Mouse (Mus musculus) stomach, postnatal 0 days (tissue): Measurements from ENCODE around the gene Pknox2. TPM values are rescaled to one million over a fixed set of nuclear protein-coding genes. Genes with fewer than 3 reads are reported as not detected.

ENCODE experiments used
- ATAC-seq: fragments of 200-750 bp; cut with Nextera tagmentation; 2 replicates; pipeline ENCODE4 v1.8.0; 2017; ENCODE audit not compliant: low FRiP score, low TSS enrichment
- DNase-seq: peaks from one replicate; pipeline ENCODE4 v3.0.0-alpha.2; 2016; ENCODE audit warnings: low spot score
- H3K27ac ChIP-seq: fragments of 300-500 bp; sonication (generic); replicated peaks from 2 replicates; pipeline ENCODE4 v1.5.1; 2014; ENCODE audit warnings: mild to moderate bottlenecking, control low read depth
- H3K27me3 ChIP-seq: fragments of 300-500 bp; sonication (generic); 2 replicates; pipeline ENCODE4 v1.6.1; 2014; ENCODE audit warnings: low read length; ENCODE audit not compliant: control insufficient read depth, insufficient read depth
- H3K36me3 ChIP-seq: fragments of 300-500 bp; sonication (generic); 2 replicates; pipeline ENCODE4 v1.6.1; 2014; ENCODE audit warnings: low read length, mixed read lengths; ENCODE audit not compliant: control insufficient read depth, insufficient read depth
- H3K4me1 ChIP-seq: fragments of 300-500 bp; sonication (generic); replicated peaks from 2 replicates; pipeline ENCODE4 v1.6.1; 2014; ENCODE audit warnings: antibody characterized with exemption; ENCODE audit not compliant: control insufficient read depth, insufficient read depth
- H3K4me2 ChIP-seq: fragments of 300-500 bp; sonication (generic); replicated peaks from 2 replicates; pipeline ENCODE4 v1.6.1; 2014; ENCODE audit warnings: low read depth, mild to moderate bottlenecking, control low read depth, moderate library complexity
- H3K4me3 ChIP-seq: fragments of 300-500 bp; sonication (generic); 2 replicates; pipeline ENCODE4 v1.5.1; 2014; ENCODE audit warnings: low read depth, low read length, control low read depth
- H3K9ac ChIP-seq: fragments of 300-500 bp; sonication (generic); 2 replicates; pipeline ENCODE4 v1.6.1; 2014; ENCODE audit warnings: mild to moderate bottlenecking, low read length, control low read depth, mixed read lengths
- H3K9me3 ChIP-seq: fragments of 300-500 bp; sonication (generic); 2 replicates; pipeline ENCODE4 v1.6.1; 2016; ENCODE audit warnings: low read length; ENCODE audit not compliant: control insufficient read depth
- CTCF ChIP-seq: IDR thresholded peaks from 2 replicates; pipeline ENCODE4 v1.5.1; 2016; ENCODE audit warnings: antibody characterized with exemption, low read depth, mild to moderate bottlenecking, moderate library complexity
- EP300 ChIP-seq: optimal IDR thresholded peaks from 2 replicates; pipeline ENCODE3; 2016; ENCODE audit warnings: antibody characterized with exemption
- WGBS: fragments of 180-500 bp; shearing (Covaris S2); extraction: QIAGEN DNeasy Blood & Tissue Kit; methylation state at CpG from one replicate; pipeline ENCODE4 v1.1.7; 2014; 5-methylcytosine and 5-hydroxymethylcytosine counted together
- polyA plus RNA-seq: library from polyadenylated mRNA; unstranded; fragments of >200 nt; fragmentation: Nextera tagmentation; extraction: Ambion mirVana; gene quantifications from 2 replicates; pipeline ENCODE4 v1.2.1, GENCODE M21; 2015

Pknox2 gene
- polyA plus RNA-seq, 1 experiment from 2014 or later: 2.4 TPM

DNA sequence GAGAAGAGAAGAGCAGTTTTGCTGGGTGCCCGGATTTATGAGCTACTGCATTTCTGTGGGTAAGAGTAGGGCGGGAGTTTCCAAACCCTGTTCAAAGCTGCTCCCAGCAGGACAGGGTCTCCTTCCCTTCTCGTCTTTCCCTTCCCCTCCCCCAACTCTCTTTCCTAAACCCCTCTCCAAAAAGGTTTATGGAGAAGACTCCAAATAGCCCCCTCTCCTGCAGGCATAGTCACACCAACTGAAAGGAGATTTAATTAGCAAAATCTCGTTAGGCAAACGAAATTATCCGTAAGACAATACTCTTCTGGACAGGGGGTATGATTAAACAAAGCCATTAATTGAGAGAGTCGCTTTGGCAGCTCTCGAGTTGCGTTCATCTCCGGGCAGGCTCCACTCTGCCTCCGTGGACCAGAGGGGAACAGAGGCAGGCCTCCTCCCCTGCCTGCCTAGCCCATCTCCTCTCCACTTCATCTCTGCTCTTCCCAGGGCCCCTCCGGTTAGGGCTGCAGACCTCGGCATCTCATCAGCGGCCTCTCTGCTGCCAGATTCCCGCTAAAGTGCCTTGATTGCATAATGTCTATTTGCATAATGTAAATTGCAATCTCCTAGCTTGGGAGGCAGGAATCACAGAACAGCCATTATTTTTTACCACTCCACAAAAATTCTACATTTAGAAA, 70.7 kb downstream of the Pknox2 start:
- no peak overlapping the region for H3K4me3 ChIP-seq
- no peak overlapping the region for H3K9ac ChIP-seq
- ATAC-seq: no peak
- no peaks in the 10 kb centered on the region for H3K9me3 ChIP-seq
- H3K4me2 ChIP-seq: no peak overlapping the region
- no peaks in the 10 kb centered on the region for H3K27me3 ChIP-seq
- H3K27ac ChIP-seq: no peak overlapping the region
- TF ChIP-seq EP300 (no peak), CTCF (0 out of 2 replicates have a peak, but pooled peaks have one; percentile 3)
- no peak for DNase-seq
- H3K4me1 ChIP-seq: no peaks in the 10 kb centered on the region
- no peaks in the 10 kb centered on the region; the same call in 1 of the 2 replicates for H3K36me3 ChIP-seq
- 39% methylated on average over 15 of the region's 15 CpGs for WGBS

DNA sequence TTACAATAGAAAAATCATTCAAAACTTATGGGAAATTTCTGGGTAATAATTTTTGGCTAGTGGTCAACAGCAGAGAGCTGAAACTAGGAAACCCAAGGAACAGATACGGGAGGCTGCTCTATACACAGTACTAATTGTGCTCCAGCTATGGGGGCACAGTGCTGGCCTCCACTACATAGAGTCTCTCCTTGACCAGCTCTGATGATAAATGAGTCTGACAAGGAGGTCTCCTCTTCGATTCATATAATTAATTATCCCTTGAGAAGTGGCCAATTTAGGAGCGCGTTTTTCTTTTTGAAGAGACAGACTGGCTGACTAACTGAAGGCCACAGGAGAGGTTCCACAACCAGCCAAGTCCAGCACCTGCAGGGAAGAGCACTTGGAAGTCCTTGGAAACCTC, 71.3 kb downstream of the Pknox2 start:
- Histone ChIP-seq H3K4me3 (no peak overlapping the region), H3K27ac (no peak overlapping the region), H3K36me3 (no peaks in the 10 kb centered on the region; the same call in 1 of the 2 replicates), H3K4me1 (no peaks in the 10 kb centered on the region), H3K9ac (no peak overlapping the region), H3K27me3 (no peaks in the 10 kb centered on the region), H3K9me3 (no peaks in the 10 kb centered on the region), H3K4me2 (no peak overlapping the region)
- ATAC-seq (no peak), DNase-seq (no peak)
- TF ChIP-seq CTCF (no peak), EP300 (no peak)
- 59% methylated on average over 4 of the region's 4 CpGs for WGBS

DNA sequence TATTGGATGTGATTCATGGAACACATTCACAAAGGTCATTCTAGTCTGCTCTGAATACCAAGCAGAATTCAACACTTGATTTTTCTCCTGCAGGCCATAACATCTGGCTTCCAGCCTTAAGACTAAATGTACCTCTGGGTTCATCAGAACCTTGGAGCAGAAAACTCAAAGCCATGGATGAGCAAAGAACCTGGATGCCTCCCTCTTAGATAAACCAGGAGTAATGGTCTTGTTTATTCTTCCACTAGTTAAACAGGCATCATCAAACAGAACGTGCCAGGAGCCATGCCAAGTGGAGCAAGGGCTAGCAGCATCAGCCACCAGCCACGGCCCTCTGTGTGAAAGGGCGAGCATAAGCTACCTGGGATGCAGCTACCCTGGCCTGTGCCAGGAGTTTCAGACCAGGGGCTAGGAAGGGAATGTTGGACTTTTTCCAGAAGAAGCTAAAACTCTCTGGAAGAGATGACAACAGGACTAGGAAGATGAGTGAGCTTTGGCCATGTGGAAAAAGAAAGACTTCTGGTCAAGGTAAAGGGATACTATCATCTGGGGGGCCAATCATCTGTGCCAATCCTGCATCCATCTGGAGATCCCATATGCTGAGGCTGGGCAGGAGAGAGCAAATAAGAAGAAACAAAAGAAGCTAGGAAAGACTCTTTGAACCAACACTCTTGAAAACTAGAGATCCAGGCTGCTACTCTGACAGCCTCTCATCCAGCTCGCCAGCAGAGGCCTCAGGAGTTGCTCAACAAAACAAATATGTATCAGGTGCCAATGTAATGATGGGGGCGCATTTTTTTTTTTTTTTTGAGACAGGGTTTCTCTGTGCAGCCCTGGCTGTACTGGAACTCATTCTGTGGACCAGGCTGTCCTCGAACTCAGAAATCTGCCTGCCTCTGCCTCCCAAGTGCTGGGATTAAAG, 77.6 kb downstream of the Pknox2 start:
- Histone ChIP-seq H3K27ac (no peak overlapping the region), H3K9me3 (no peaks in the 10 kb centered on the region), H3K4me1 (no peaks in the 10 kb centered on the region; the same call in 1 of the 2 replicates), H3K27me3 (no peaks in the 10 kb centered on the region), H3K4me2 (no peak overlapping the region), H3K4me3 (no peak overlapping the region), H3K9ac (no peak overlapping the region), H3K36me3 (no peaks in the 10 kb centered on the region)
- WGBS: 72% methylated on average over 6 of the region's 6 CpGs
- DNase-seq (no peak), ATAC-seq (no peak)
- no peak for TF ChIP-seq EP300
- no peak for TF ChIP-seq CTCF

DNA sequence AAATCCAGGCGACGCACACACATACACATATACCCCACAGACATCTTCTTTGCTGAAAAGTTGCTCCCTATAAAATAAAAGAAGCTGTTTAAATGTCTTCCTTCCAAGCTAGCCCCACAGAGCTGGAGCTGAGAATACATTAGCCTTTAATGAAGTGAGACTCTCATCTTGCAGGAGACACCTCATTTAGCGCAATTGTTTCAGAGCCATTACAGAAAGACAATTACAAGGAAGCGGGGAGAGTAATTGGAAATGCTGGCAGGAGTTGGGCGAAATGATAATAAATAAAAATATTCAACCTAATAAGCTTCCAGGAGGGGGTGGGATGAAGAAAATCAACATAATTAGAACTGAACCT, 79.8 kb downstream of the Pknox2 start:
- Histone ChIP-seq H3K9me3 (no peaks in the 10 kb centered on the region), H3K4me3 (no peak overlapping the region), H3K4me1 (no peaks in the 10 kb centered on the region; the same call in 1 of the 2 replicates), H3K4me2 (no peak overlapping the region), H3K9ac (no peak overlapping the region), H3K27me3 (no peaks in the 10 kb centered on the region), H3K27ac (no peak overlapping the region), H3K36me3 (no peaks in the 10 kb centered on the region)
- DNase-seq: no peak
- 93% methylated on average over 5 of the region's 5 CpGs for WGBS
- ATAC-seq: no peak
- no peak for TF ChIP-seq CTCF
- TF ChIP-seq EP300: no peak

DNA sequence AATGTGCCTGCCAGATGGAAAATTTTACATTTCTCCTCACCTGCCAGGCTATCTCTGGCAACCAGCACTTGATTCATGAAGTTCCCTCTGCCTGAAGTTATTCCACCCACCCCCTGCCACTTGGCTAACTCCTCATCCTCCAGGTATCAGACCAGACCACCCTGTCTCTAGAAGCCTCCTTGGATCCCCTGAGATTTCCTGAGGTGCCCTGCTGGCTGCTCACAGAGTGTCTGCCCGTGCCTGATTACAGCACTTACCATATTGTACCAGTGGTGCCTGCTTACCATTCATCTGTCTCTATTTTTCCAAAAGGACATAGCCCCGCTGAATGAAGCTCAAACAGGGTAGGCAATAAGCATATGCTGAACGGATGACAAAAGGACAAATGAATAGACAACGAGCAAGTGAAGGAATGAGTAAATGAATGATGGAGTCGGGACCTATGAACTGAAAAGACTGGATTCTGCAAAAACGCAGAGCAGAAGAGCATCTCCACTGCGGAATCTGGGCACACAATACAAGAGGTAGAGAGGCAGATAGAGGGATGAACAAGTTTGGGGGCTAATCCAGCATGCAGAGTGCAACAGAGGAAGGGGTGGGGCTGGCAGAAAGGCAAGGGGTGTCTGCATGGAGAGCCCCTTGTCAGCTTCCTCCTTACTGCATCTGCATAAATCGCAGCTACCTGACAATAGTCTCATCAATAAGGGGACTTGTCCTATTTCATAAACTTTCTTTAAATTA, 80.3 kb downstream of the Pknox2 start:
- DNase-seq: no peak
- WGBS: 83% methylated on average over 8 of the region's 8 CpGs
- Histone ChIP-seq H3K9ac (no peak overlapping the region), H3K4me3 (no peak overlapping the region), H3K27me3 (no peaks in the 10 kb centered on the region), H3K4me1 (peaks cover 2% of the 10 kb centered on the region; the same call in 1 of the 2 replicates), H3K9me3 (no peaks in the 10 kb centered on the region), H3K27ac (no peak overlapping the region), H3K4me2 (no peak overlapping the region), H3K36me3 (no peaks in the 10 kb centered on the region)
- TF ChIP-seq EP300 (no peak), CTCF (no peak)
- no peak for ATAC-seq
